Mouse (Mus musculus): ENCODE results near the gene Tex38.

Tex38 gene

DNA sequence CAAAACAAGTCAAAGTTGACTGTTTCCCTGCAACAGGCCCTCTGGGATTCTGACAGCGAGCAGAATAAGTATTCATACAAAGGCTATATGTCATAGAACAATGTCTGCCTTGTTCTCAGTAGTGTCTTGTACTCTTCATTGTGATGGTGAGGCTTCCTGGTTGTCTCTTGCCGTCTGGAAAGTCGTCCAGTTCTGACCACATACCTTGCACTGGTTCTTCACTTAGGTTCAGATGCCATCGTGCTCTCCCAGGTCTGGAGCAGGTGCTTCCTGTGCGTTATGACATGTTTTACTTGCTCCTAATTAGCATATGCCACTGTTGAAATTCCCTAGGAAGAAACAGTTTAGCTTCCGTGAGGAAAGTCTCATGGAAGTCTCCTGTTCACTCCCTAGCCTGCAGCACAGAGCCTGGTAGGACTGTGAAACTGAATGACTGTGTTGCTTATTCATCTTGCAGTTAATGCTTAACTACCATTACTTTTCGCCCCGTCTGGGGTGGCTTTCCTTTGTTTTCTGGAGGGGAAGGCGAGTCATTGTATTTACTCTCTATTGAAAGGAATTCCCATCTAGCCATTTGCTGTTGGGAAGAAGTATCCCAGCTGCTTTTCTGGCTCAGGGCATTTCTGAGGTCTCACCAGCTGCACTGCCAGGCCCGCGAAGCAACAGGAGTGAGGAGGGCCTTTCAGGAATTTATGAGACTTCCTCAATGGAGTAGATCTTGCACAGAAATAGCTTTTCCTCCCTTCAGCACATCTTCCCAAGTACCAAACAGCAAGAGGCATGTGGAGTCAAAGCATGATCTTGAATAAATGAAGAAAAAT, 13.0 kb downstream of the Tex38 start:
- DNase-seq (ENCODE audit: low spot score in 2 of 2), result no peak

DNA sequence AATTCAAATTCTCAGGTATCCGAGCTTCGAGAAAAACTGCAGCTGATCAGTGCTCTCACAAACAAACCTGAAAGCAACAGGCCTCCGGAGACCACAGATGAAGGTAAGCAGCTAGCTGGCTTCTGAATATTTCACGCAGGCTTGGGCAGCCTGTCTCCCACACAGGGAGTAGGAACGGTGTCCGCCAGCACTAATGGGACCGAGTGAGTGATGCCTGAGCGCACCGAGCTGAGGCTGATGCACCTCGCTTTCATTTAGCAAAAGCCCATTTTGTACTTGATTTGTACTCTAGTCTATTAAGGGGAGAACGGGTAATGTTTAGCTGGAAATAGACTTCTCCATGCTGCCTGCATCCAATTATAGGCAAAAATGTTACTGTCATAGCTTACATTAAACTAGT, 16.2 kb downstream of the Tex38 start:
- no peak for DNase-seq (ENCODE audit: low spot score in 2 of 2)

- no peak for DNase-seq (ENCODE audit: low spot score in 2 of 2)
Measured at GRCm38 (mm10) chr4:115761206-115761605, 19.6 kb downstream of the Tex38 start.

GRCm38 (mm10) chr4:115754851-115755250, 26.0 kb downstream of the Tex38 start:
- DNase-seq (ENCODE audit: low spot score in 2 of 2), result no peak

- DNase-seq (ENCODE audit: low spot score in 2 of 2), result no peak
Measured at GRCm38 (mm10) chr4:115754101-115754500, 26.7 kb downstream of the Tex38 start.

GRCm38 (mm10) chr4:115749336-115749735, 31.5 kb downstream of the Tex38 start:
- no peak for DNase-seq (ENCODE audit: low spot score in 2 of 2)

DNA sequence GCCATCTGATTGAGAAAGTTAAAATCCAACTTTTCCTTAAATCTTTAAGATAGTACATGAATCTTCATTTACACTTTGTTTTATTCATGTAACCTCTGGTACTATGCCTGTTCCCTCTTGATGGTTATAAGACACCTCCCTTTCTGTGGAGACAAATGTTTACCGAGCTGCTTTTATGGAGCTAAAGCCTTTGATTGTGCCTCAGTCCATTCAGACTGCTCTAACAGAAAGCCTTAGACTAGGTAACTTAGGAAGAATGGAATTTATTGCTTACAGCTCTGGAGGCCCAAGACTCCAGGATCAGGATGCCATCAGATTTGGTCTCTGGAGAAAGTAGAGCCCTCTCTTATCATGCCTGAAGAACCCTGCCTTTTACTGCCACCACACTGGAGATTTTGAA, 32.6 kb downstream of the Tex38 start:
- no peak for DNase-seq (ENCODE audit: low spot score in 2 of 2)

GRCm38 (mm10) chr4:115743096-115743495, 37.7 kb downstream of the Tex38 start:
- DNase-seq (ENCODE audit: low spot score in 2 of 2), result no peak

DNA sequence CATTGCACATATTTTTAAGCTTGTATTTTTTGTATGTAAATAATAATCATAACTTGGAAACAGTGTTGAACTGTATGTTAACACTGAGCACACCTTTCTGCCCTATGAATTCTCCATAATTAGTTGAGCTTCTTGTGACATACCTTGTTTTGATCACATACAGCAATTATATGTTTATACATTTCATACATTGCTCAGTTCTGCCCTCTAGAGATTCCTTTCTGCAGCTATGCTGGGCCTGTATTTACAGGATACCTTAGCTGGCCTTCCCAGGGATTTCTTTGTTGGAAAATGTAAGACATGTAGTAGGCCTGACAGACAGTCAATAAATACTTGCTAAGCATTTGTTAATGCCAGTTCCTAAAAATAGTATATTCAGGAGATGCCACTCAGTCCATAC, 38.2 kb downstream of the Tex38 start:
- DNase-seq (ENCODE audit: low spot score in 2 of 2), result no peak

GRCm38 (mm10) chr4:115738481-115738985, 42.3 kb downstream of the Tex38 start:
- DNase-seq (ENCODE audit: low spot score in 2 of 2), result no peak

DNA sequence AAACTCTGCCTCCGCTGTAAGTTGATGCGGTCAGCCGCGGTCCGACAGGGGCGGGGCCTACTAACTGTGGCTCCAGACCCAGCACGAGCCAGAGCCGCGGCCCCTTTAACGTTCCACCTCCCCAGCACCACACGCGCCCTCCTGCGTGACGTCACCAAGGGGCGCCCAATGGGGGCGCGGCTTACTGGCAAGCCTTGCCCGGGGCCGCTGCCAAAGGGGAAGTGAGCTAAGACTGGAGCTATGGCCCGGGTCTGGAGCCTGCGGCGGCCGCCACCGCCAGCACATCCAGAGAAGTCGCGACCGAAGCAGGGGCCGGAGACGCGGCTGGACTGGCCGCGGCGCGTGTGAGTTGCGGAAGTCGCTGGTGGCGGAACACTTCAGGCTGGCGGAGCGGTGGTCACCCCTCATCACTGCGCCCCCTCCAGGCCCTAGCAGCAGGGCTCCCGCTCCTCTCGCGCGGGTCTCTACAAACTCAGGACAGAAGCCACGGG, 43.2 kb downstream of the Tex38 start, which contains the start of gene Efcab14:
TSS of gene Efcab14 (plus strand) at position 194 of the 491 bp plus-strand sequence.
- peak; percentile 91 to 94 for DNase-seq (ENCODE audit: low spot score in 2 of 2)

DNA sequence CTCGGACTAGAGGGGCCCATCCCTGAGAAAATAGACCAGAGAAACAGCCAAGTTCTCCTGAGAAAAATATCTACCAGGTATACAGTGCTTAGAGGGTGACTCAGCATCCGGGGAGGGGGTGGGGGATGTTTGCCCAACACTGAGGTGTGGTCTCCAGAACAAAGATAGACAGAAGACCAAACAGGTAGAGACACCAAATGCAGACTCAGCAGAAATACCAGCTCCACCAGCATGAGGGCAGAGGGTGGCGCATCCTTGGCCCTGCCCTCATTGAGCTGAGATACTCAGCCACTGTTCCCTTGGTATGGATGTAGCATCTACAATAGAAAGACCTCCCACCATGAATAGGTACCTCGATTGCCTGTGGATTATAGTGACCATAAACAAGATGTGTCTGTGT, 46.0 kb downstream of the Tex38 start:
- no peak for DNase-seq (ENCODE audit: low spot score in 2 of 2)

- no peak for DNase-seq (ENCODE audit: low spot score in 2 of 2)
Measured at GRCm38 (mm10) chr4:115733746-115734145, 47.1 kb downstream of the Tex38 start.

DNA sequence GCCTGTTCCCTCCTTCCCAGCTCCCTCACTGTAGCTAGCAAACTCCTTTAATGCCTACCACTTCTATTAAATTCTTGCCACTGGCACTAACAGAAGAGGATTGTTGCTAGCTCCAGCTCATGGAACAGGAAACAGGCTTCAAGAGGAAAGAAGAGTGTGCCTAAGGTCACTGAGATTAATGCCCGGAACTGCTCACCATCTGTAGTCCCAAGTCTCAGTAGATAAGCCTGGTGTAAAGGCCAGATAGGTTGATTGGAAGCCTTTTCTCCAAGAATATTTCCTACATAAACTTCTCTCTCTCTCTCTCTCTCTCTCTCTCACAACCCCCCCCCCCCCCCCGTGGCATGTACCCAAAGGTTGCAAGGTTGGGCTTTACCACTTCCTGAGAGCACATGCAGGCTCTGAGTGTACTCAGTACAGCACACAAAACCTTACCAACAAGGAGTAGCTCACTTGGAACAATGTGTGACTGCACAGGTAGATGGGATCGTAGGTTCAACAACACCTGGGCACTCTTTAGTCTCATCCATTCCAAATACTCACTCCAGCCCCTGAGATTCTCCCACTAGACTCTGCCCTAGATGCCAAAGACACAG, 48.5 kb downstream of the Tex38 start:
- DNase-seq (ENCODE audit: low spot score in 2 of 2), result no peak

DNA sequence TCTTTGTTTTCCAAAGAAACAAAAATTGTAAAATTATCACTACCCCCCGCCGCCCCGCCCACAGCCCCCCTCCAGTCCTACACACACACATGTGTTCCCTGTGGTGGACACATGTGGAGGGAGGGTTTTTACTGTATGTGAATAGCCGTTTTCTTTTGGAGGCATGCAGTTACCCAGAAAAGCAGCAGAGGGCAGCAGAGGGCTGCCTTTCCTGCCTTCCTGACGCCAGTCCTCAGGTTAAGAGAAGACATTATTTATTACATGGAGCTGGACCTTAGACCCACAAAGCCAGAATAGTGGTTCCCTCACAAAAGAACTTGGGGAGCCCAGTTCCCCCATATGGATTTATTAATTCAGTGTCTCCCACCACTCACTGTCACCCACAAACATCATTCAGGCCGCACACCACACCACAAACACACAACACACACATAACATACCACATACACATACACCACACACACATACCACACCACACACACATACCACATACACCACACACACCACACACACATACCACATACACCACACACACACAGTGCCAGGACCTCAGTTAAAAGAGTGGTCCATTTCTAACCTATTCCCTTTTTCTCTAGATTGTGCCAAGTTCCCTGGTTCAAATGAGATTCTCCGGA, 49.1 kb downstream of the Tex38 start:
- DNase-seq (ENCODE audit: low spot score in 2 of 2), result peak; percentile 35 to 68
